Mouse (Mus musculus) cerebellum, adult 9-11 months (tissue): ENCODE data around the gene Lsm11.

Experiments
- DNase-seq: peaks from one replicate; pipeline ENCODE4 v3.0.0; 2022

Lsm11 gene

DNA sequence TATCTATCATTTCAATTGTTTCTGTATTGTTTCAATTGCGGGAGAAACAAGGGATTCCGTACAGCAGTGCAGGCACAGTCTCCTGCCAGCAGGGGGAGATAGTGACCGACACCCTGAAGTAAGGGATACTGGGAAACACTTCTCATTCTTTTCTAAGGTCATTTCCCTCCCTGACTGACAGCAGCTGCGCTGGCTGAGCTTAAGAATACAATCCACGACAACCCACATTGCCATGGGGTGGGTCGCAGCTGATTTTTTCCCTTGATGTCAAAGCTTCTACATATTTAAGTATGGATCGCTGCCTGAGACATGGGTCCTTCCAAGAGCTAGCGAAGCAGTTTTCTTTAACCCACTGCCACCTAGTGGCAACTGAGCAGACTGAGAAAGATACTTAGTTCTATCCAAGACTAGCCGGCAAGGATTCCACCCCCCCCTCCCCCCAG lies 18.1 kb downstream of the Lsm11 start:
- peak; percentile 75 for DNase-seq

GRCm38 (mm10) chr11:45925436-45925835 lies 19.3 kb downstream of the Lsm11 start:
- DNase-seq: no peak

- no peak for DNase-seq
Measured at GRCm38 (mm10) chr11:45921480-45921898, 23.2 kb downstream of the Lsm11 start.

DNA sequence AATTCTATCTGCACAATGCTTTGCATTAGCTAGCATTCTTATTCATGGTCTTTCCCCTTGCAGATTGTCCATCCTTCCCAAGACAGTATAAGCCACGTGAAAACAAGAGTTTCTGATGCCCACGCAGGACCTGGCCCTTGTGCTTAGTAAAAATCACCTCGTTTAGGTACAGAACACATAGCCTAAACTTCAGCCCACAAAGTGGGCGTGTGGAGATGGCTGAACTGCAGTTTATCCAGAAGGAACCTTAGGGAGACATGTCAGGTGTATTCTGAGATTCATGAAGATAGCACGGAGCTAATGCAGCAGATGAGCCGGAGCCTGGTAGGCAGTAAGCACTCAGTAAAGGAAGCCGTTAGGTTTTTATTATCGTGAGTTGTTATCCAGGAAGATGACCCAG lies 23.7 kb downstream of the Lsm11 start:
- no peak for DNase-seq

DNA sequence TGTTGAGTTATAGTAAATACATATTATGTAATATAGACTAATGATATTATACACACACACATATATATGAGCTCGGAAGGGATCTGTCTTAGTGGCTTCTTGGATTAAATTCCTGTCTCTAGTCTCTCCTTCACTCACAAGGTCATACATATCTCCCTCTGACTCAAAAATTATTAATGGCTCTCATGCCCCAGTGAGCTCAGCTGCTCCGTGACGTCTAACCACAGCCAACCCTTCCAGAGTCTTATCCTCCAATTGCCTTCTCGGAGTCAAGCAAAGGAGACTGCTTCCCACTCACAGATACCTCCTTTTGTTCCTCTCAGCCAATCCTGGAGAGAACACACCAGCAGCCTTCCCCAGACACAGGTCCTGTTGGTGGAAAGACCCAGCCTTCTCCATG lies 25.9 kb downstream of the Lsm11 start:
- no peak for DNase-seq

GRCm38 (mm10) chr11:45918018-45918417 lies 26.7 kb downstream of the Lsm11 start:
- no peak for DNase-seq

DNA sequence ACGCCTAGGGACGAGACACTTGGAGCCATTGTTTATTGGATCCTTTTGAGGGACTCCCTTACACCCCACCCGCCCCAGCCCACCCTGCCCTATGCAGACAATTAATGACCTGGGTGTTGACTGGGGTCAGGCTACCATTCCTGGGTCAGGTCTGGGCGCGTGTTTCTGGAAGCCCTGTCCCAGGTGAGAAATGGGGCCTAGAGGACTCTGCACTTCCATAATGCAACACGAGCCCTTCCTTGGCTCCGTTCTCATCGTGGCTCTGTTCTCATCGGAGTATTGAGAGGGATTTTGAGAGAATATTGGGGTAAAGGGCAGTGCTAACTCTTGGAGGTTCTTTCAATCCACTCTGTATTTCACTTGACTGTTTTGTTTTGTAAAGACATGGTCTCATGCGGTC lies 28.5 kb downstream of the Lsm11 start:
- DNase-seq: no peak

- DNase-seq: no peak
Measured at GRCm38 (mm10) chr11:45910701-45911100, 34.0 kb downstream of the Lsm11 start.

DNA sequence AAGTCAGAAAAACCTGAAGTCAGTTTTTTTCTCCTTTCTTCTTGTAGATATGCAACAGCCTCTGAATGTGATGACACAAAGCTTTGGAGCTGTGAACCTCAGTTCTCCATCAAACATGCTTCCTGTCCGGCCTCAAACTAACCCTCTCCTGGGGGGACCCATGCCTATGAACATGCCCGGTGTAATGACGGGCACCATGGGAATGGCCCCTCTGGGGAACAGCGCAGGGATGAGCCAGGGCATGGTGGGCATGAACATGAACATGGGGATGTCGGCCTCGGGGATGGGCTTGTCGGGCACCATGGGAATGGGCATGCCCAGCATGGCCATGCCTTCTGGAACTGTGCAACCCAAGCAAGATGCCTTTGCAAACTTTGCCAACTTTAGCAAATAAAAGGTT lies 35.8 kb downstream of the Lsm11 start:
- no peak for DNase-seq

DNA sequence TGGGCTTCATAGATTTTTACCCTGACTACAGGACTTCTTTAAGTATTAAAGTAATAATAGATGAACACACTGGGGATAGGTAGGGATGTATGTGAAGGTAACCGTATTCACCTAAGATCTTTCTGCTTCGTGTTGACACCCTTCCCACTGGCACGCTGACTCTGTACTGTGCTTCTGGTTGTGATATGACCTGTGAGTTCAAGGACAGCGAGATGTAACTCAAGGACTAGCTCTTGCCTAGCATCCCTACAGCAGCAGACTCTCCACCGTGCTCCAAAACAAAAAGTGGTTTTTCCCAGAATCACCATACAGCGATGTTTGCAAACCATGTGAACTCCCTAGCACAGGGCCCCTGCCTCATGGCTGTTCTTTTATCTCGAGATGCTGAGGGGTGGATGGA lies 36.7 kb downstream of the Lsm11 start:
- DNase-seq: no peak

- no peak for DNase-seq
Measured at GRCm38 (mm10) chr11:45907301-45907700, 37.4 kb downstream of the Lsm11 start.

DNA sequence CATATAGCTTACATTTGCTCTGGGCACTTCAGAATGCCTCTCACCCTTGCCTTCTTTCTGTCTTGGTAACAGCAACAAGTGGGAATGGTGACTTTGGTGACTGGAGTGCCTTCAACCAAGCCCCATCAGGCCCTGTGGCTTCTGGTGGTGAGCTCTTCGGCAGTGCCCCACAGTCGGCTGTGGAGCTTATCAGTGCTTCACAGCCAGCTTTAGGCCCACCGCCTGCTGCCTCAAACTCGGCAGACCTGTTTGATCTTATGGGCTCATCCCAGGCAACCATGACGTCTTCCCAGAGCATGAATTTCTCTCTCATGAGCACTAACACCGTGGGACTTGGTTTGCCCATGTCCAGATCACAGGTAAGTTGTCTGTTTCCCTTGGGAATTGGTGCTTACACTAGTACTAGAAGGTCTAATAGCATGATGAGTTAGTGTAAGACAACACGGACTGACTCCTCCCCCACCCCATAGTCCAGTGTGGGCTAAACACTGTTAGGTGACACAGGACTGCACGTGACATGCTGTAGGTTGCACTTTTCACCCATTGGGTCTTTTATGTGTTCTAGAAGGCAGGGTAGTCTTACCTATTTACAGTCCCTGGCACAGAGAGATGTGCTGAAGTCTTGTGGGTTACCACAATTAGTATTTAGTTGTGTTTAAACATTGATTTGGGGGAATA lies 38.5 kb downstream of the Lsm11 start:
- no peak for DNase-seq

DNA sequence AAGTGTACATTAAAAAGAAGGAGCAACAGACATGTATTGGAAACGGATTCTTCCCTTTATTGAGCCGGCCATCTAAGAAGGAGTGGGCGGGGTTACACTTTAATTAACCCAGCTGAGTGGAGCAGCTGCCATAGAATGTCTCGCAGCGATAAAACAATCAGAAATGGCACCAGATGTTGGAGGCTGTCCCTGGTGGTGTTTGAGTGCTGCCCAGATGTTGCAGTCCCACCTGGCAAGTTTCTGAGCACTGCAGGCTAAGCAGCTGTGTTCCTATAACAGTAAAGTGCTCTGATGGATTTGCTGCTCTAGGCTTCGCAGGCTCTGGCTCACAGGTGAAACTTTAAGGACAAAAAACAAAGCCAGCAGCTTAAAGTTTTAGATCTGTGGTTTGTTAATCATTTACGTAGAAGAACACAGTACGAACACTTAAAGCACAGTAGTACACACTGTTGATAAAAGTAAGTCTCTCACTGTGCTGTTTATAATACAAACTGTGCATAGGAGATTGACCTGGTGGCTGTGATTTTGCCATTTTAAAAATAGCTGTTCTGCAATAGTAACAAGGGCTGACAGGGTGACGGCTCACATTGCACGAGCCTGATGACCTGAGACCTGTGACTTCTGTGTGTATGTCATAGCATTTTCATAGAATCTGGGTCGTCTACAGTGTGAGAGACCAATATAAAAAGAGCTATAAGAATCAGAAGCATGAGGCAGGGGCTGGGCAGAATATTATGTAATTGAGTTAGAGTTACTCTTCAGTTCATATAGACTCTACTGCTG lies 44.3 kb downstream of the Lsm11 start:
- DNase-seq: no peak

DNA sequence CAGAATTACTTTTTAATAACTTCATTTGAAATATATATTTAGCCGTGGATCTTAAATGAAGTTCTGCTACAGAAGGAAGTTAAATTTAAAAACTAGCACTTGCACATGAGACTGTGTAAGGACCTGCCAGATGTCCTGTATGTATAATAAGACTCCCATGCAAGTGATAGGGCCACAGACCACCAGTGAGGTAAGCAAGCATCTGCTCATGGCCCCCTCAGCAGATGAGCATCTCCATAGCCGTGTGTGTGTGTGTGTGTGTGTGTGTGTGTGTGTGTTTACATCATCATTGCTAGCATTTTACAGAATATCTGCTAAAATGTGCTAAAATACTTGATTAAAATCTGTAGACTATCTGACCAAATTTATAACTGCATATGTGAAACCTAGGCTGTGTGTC lies 47.3 kb downstream of the Lsm11 start:
- no peak for DNase-seq

DNA sequence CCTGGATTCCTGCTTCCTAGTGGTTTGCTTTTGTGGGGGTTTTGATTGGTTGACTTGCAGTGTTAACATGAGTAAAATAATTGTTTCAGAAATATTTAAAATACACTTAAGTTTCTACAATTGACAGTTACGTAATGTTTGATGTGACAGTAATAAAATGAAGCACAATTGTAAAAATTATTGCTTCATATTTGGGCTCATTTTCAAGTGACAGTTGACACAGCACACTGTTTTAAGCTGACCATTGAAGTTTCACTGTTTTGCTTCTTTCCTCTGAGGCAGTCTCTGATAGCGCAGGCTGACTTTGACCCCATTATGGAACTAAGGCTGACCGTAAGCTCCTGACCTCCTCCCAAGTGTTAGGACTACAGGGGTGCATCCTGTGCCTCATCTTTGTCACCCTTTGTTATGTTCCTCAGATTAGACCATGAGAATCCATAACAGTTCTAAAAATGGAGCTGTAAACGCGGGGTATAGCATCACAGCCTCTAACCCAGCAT lies 51.8 kb downstream of the Lsm11 start:
- DNase-seq: no peak

DNA sequence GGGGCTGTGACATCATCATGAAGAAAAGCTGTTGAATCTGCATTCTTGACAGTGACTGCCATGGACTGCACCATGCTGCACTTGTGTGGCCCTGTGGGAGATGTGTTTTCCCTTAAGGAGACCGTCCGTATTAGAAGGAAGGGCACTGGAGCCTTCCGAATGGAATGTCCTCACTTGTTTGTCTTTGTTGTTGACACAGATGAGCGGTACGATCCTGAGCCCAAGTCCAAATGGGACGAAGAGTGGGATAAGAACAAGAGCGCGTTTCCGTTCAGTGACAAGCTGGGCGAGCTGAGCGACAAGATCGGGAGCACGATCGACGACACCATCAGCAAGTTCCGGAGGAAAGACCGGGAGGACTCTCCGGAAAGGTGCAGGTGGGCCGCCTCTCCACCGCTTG lies 54.3 kb downstream of the Lsm11 start:
- DNase-seq: no peak

- no peak for DNase-seq
Measured at GRCm38 (mm10) chr11:45889981-45890380, 54.8 kb downstream of the Lsm11 start.

DNA sequence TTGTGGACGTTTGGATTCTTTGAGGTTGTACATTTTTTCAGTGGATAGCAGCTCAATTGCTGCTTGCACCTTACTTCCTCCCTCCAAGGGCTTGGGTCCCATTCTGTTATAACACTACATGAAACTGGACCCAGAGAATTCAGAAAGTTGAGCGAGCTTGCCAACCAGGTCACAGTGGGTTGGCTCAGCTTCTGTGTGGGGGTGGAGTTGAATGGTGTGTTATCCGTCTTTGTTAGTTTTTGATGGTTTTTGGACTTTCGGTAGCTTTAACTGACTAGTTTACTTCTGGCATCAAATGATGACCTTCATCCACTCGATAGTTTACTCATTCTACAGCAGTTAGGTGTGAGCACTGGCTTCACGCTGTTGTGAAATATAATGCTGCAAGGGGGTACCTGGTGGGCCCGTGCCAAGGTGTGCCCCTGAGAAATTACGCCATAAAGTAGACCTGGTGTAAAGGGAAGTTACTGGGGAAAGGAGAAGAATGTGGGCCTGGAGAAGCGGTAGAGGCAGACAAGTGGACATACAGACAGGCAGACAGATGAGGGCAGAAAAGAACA lies 56.2 kb downstream of the Lsm11 start:
- no peak for DNase-seq

GRCm38 (mm10) chr11:45886596-45886995 lies 58.1 kb downstream of the Lsm11 start:
- DNase-seq: no peak

DNA sequence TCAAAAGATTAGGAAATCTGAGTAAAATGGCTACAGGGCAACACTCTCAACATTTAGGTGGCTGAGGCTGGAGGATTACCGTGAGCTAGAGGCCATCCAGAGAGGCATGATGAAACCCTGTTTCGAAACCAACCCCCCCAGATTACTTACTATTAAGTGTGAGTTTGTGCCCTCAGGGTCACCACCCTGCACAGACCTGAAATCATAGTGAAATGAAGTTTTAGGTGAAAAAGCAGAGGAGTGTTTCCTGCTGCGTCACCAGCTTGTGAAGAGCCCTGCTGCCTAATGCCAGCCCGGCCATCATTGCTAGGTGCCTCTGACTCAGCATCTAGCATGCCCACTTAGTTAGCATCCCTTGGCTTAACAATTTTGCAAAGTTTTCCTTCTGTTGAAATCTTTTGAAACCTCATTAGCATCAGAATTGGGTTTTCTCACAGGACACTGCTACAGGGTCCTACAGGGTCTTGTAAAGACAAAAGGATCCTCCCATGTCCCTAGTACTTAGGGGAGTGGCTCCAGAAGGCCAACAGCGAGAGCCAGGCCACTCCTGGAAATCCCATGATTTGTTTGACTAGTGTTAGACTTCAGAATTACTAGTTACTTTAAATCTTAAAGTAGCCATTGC lies 59.0 kb downstream of the Lsm11 start:
- DNase-seq: no peak

DNA sequence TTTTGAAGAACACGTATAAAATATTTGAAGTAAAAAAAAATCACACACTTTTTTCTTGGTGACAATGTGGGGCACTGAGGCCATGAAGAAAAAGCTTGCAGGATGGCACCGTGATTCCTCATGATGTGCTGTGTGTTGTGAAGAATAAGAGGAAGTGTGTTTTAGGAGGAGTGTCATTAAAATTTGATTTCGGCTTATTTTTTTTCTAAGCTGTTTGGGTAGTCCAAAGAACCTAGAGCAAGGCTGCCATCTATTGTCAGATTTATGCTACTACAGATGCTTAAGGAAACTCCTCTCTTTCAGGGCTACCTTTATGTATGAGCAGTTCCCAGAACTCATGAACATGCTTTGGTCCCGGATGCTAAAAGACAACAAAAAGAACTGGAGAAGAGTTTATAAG lies 60.7 kb downstream of the Lsm11 start:
- no peak for DNase-seq

DNA sequence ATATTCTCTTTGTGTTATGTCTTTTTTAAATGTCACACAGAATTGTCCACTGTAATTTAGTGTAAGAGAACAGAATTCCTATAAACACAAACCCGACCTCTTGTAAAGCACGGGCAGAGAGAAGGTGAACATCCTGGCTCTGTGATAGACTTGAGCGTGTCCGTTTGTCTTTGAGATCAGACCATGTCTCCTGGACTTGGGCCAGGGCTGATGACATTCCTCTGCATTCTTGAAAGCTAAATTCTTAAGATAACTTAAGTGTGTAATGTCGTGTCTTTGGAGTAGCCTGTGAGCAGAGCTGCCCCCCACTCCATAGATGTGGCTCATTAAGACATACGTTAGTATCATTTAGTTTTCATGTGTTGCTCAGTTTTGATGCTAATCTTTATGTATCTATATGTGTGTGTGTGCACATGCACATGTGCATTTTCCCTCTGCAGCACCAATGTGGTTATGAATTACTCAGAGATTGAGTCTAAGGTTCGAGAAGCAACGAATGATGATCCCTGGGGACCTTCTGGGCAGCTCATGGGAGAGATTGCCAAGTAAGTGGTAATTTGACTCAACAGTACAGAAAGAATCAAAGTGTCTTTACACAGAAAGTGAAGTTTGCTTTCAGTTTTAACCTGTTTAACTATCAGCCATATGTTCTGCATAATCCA lies 61.3 kb downstream of the Lsm11 start:
- no peak for DNase-seq

DNA sequence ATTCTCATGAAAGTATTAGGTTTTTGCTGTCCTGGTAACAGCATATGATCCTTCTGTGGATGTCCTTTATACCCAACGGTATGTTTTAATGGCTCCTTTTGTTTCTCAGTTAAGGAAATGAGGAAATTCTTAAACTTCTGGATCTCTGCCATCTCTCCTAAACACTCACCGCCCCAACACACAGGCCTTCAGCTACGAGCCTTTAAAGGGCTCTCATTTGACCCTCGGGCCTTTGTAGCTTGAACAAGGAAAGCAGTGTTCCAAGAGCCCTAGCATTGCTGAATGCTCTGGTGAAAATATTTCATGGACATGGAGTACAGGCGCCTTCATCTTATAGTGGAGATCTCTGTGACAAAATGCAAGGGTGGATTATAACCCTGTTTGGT lies 63.1 kb downstream of the Lsm11 start:
- DNase-seq: no peak
